Mouse (Mus musculus) neural tube, embryonic 12.5 days (tissue): ENCODE measurements around the gene Aurkb. TPM values are rescaled to one million over a fixed set of nuclear protein-coding genes. Genes with fewer than 3 reads are reported as not detected.

ENCODE experiments used
- ATAC-seq: fragments of 200-750 bp; cut with Nextera tagmentation; 2 replicates; pipeline ENCODE4 v1.8.0; 2017; ENCODE audit warnings: low read depth, mild to moderate bottlenecking, moderate TSS enrichment, moderate library complexity; ENCODE audit not compliant: low FRiP score
- H3K27ac ChIP-seq: fragments of 300-500 bp; sonication (generic); 2 replicates; pipeline ENCODE4 v1.5.1; 2016
- H3K27me3 ChIP-seq: fragments of 300-500 bp; sonication (generic); replicated peaks from 2 replicates; pipeline ENCODE4 v1.6.1; 2016; ENCODE audit warnings: mild to moderate bottlenecking
- H3K36me3 ChIP-seq: fragments of 300-500 bp; sonication (generic); 2 replicates; pipeline ENCODE4 v1.6.1; 2016; ENCODE audit warnings: mild to moderate bottlenecking
- H3K4me1 ChIP-seq: fragments of 300-500 bp; sonication (generic); 2 replicates; pipeline ENCODE4 v1.6.1; 2016
- H3K4me2 ChIP-seq: fragments of 300-500 bp; sonication (generic); replicated peaks from 2 replicates; pipeline ENCODE4 v1.6.1; 2016; ENCODE audit warnings: mild to moderate bottlenecking
- H3K4me3 ChIP-seq: fragments of 300-500 bp; sonication (generic); 2 replicates; pipeline ENCODE4 v1.5.1; 2016
- H3K9ac ChIP-seq: fragments of 300-500 bp; sonication (generic); 2 replicates; pipeline ENCODE4 v1.6.1; 2016; ENCODE audit warnings: mild to moderate bottlenecking
- H3K9me3 ChIP-seq: fragments of 300-500 bp; sonication (generic); 2 replicates; pipeline ENCODE4 v1.6.1; 2016; ENCODE audit warnings: mild to moderate bottlenecking
- WGBS: fragments of 180-500 bp; shearing (Covaris S2); methylation state at CpG from one replicate; pipeline ENCODE4 v1.1.7; 2016; 5-methylcytosine and 5-hydroxymethylcytosine counted together
- polyA plus RNA-seq: library from polyadenylated mRNA; unstranded; fragments of >200 nt; fragmentation: Nextera tagmentation; extraction: Ambion mirVana; gene quantifications from 2 replicates; pipeline ENCODE4 v1.2.1, GENCODE M21; 2016

Gene Aurkb
- polyA plus RNA-seq, 1 experiment from 2014 or later: 98.4 TPM

GRCm38 (mm10) chr11:69098039-69098761 lies 52.8 kb downstream of the Aurkb start:
- Histone ChIP-seq H3K4me1 (peaks cover 51% of the 10 kb centered on the region), H3K36me3 (peaks cover 27% of the 10 kb centered on the region), H3K27me3 (no peaks in the 10 kb centered on the region), H3K27ac (0 out of 2 replicates have a peak overlapping the region, but pooled peaks have one; percentile 34), H3K4me3 (peak overlapping the region; percentile 52; the same call in 1 of the 2 replicates), H3K9ac (no peak overlapping the region), H3K9me3 (no peaks in the 10 kb centered on the region), H3K4me2 (peak overlapping the region; percentile 93)
- no peak for ATAC-seq
- WGBS: 12% methylated on average over 8 of the region's 8 CpGs

DNA sequence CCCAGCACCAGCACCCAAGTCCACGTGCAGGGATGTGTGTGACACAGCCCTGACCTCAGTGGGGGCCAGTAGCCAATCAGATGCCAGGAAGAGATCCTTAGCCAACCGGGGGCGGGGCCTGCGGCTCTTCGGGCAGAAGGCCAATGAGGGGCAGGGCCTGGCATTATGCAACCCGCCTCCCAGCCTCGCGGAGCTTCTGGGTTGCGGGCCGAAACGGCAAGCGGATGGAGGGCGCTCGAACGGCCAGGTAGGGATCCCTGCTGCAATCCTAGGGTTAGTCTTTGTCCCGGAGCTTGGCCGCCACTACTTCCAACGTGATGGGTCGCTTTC lies 53.3 kb downstream of the Aurkb start:
- Histone ChIP-seq H3K4me3 (peak overlapping the region; percentile 52), H3K9me3 (no peaks in the 10 kb centered on the region), H3K27ac (0 out of 2 replicates have a peak overlapping the region, but pooled peaks have one; percentile 46), H3K36me3 (peaks cover 32% of the 10 kb centered on the region), H3K4me2 (peak overlapping the region; percentile 93), H3K9ac (peak overlapping the region; percentile 69), H3K4me1 (peaks cover 51% of the 10 kb centered on the region), H3K27me3 (no peaks in the 10 kb centered on the region)
- ATAC-seq: peak; percentile 30
- WGBS: 0% methylated on average over 19 of the region's 19 CpGs

DNA sequence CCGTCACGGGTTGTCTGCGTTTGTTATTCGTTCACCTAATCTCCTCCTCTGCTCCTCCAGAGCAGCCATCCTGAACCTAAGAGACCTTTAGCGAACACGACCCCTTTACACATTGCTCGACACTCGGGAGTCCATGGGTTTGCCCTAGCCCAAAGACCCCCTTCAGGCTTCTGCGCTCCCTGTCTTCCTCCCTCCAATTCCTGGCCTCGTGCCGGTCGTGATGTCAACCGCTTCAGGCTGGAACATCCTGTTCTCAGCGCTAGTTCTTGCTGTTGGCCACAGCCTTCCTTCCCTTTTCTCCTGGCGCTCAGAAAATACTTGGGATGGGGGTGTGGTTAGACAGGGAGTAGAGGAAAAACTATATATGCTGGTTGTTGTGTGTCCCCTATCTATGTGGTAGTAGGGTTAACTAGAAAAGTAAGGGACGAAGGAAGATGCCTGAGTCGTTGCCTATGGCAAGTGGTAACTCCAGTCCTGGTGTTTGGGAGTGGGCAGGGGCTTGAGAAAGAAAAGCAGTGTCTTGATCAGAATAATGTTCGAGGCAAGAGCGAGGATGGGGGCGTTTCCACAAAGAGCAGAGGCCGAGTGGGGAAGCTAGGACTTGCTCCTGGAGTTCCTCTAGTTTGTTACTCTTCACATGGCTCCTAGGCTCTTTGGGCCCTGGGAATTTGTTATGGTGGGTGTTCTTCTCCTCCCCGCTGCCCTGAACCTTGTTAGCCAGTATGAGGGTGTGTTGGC lies 53.9 kb downstream of the Aurkb start:
- ATAC-seq: no peak
- H3K9ac ChIP-seq: peak overlapping the region; percentile 69
- WGBS: under 1% methylated on average over 22 of the region's 22 CpGs
- peak overlapping the region; percentile 46; the same call in 1 of the 2 replicates for H3K27ac ChIP-seq
- H3K9me3 ChIP-seq: no peaks in the 10 kb centered on the region
- peak overlapping the region; percentile 93 for H3K4me2 ChIP-seq
- peak overlapping the region; percentile 52 for H3K4me3 ChIP-seq
- peaks cover 38% of the 10 kb centered on the region for H3K36me3 ChIP-seq
- H3K4me1 ChIP-seq: peaks cover 51% of the 10 kb centered on the region
- H3K27me3 ChIP-seq: no peaks in the 10 kb centered on the region

- Histone ChIP-seq H3K4me1 (peaks cover 51% of the 10 kb centered on the region), H3K27ac (0 out of 2 replicates have a peak overlapping the region, but pooled peaks have one; percentile 46), H3K9ac (peak overlapping the region; percentile 69), H3K4me2 (peak overlapping the region; percentile 93), H3K36me3 (peaks cover 44% of the 10 kb centered on the region), H3K4me3 (peak overlapping the region; percentile 52), H3K27me3 (no peaks in the 10 kb centered on the region), H3K9me3 (no peaks in the 10 kb centered on the region)
- 2% methylated on average over 23 of the region's 23 CpGs for WGBS
- ATAC-seq: peak; percentile 38; the same call in 1 of the 2 replicates
These were observed 54.5 kb downstream of the Aurkb start for GRCm38 (mm10) chr11:69099915-69100345.

- Histone ChIP-seq H3K4me1 (peaks cover 45% of the 10 kb centered on the region), H3K4me3 (peak overlapping the region; percentile 52), H3K36me3 (peaks cover 52% of the 10 kb centered on the region), H3K27ac (no peak overlapping the region), H3K27me3 (no peaks in the 10 kb centered on the region), H3K9me3 (no peaks in the 10 kb centered on the region), H3K4me2 (peak overlapping the region; percentile 93), H3K9ac (peak overlapping the region; percentile 69)
- WGBS: 91% methylated on average over 20 of the region's 20 CpGs
- no peak for ATAC-seq
These were observed 55.4 kb downstream of the Aurkb start for GRCm38 (mm10) chr11:69100639-69101360.

Other genes with a start within 250 kb of the Aurkb start
- gene Ndel1, start 173.8 kb upstream of the Aurkb start, polyA plus RNA-seq: 80.4 and 81.5 TPM in 2 replicates
- gene Rnf222, start 157.1 kb upstream of the Aurkb start, polyA plus RNA-seq: 0.05 TPM in 1 of 2 replicates, not detected in the other
- gene Rpl26, start 144.1 kb upstream of the Aurkb start, polyA plus RNA-seq: 732 and 743 TPM in 2 replicates
- not detected in 2 replicates for gene Odf4, start 118.6 kb upstream of the Aurkb start, polyA plus RNA-seq
- gene Arhgef15, start 88.2 kb upstream of the Aurkb start, polyA plus RNA-seq: 8.9 and 10.5 TPM in 2 replicates
- gene Slc25a35, start 77.5 kb upstream of the Aurkb start, polyA plus RNA-seq: 1.9 and 2.5 TPM in 2 replicates
- gene Rangrf, start 70.5 kb upstream of the Aurkb start, polyA plus RNA-seq: 37.4 and 42.2 TPM in 2 replicates
- gene Pfas, start 37.2 kb upstream of the Aurkb start, polyA plus RNA-seq: 26.3 and 30.9 TPM in 2 replicates
- gene Ctc1, start 29.7 kb upstream of the Aurkb start, polyA plus RNA-seq: 60.8 and 66.8 TPM in 2 replicates
- gene Borcs6, start 14.1 kb downstream of the Aurkb start, polyA plus RNA-seq: 17.9 and 18.9 TPM in 2 replicates
- 36.1 and 39.8 TPM in 2 replicates for gene Tmem107, start 25.2 kb downstream of the Aurkb start, polyA plus RNA-seq
- gene Vamp2, start 42.8 kb downstream of the Aurkb start, polyA plus RNA-seq: 149 and 174 TPM in 2 replicates
- gene Per1, start 49.6 kb downstream of the Aurkb start, polyA plus RNA-seq: 7.4 and 9.0 TPM in 2 replicates
- gene Hes7, start 74.8 kb downstream of the Aurkb start, polyA plus RNA-seq: 0.28 TPM in 2 replicates
- not detected in 2 replicates for gene 9130213A22Rik, start 76.9 kb downstream of the Aurkb start, polyA plus RNA-seq
- 0.65 TPM in 1 of 2 replicates, not detected in the other for gene Aloxe3, start 80.2 kb downstream of the Aurkb start, polyA plus RNA-seq
- gene Alox12b, start 111.3 kb downstream of the Aurkb start, polyA plus RNA-seq: 0.20 TPM in 1 of 2 replicates, not detected in the other
- 0.09 TPM in 1 of 2 replicates, not detected in the other for gene Alox8, start 152.2 kb downstream of the Aurkb start, polyA plus RNA-seq
- 0.10 and 0.17 TPM in 2 replicates for gene Gucy2e, start 191.4 kb downstream of the Aurkb start, polyA plus RNA-seq